Mouse (Mus musculus) erythroblast, embryonic 14.5 days (primary cell): ENCODE results near the gene Scrn3. TPM values are rescaled to one million over a fixed set of nuclear protein-coding genes. Genes with fewer than 3 reads are reported as not detected.

Experiments
- H3K27me3 ChIP-seq: 2 replicates; pipeline ENCODE4 v1.6.1; 2012; ENCODE audit warnings: inconsistent platforms; ENCODE audit not compliant: control insufficient read depth
- H3K36me3 ChIP-seq: 2 replicates; pipeline ENCODE4 v1.6.1; 2012; ENCODE audit warnings: mild to moderate bottlenecking, inconsistent platforms; ENCODE audit not compliant: control insufficient read depth
- H3K4me1 ChIP-seq: 2 replicates; pipeline ENCODE4 v1.6.1; 2012; ENCODE audit warnings: inconsistent platforms; ENCODE audit not compliant: control insufficient read depth
- H3K4me3 ChIP-seq: replicated peaks from 2 replicates; pipeline ENCODE3; 2012; ENCODE audit warnings: moderate library complexity, mild to moderate bottlenecking, inconsistent platforms
- H3K9me3 ChIP-seq: 2 replicates; pipeline ENCODE4 v1.6.1; 2012; ENCODE audit warnings: low read length, inconsistent platforms, mixed read lengths; ENCODE audit not compliant: control insufficient read depth
- GATA1 ChIP-seq: IDR thresholded peaks from 2 replicates; pipeline ENCODE4 v1.6.1; 2012; ENCODE audit warnings: low read length, inconsistent platforms, mixed read lengths
- TAL1 ChIP-seq: IDR thresholded peaks from 3 replicates; pipeline ENCODE4 v1.6.1; 2012; ENCODE audit warnings: low read length, inconsistent platforms, mixed read lengths
- polyA plus RNA-seq: library from polyadenylated mRNA; stranded (reverse); fragments of >175 nt; gene quantifications from 2 replicates; pipeline ENCODE4 v1.2.3, GENCODE M21; 2012

Gene Scrn3
- polyA plus RNA-seq, 1 experiment: 0.56 TPM

- H3K36me3 ChIP-seq: no peaks in the 10 kb centered on the region
- H3K27me3 ChIP-seq: peaks cover 100% of the 10 kb centered on the region
- TF ChIP-seq TAL1 (no peak), GATA1 (no peak)
- peaks cover 22% of the 10 kb centered on the region; the same call in 1 of the 2 replicates for H3K9me3 ChIP-seq
- peaks cover 10% of the 10 kb centered on the region for H3K4me1 ChIP-seq
- no peak overlapping the region for H3K4me3 ChIP-seq
Measured at GRCm38 (mm10) chr2:73268281-73268680, 44.1 kb upstream of the Scrn3 start.

GRCm38 (mm10) chr2:73268836-73269395 is 43.5 kb upstream of the Scrn3 start:
- H3K4me1 ChIP-seq: peaks cover 16% of the 10 kb centered on the region
- TF ChIP-seq GATA1: no peak
- no peak for TF ChIP-seq TAL1
- H3K4me3 ChIP-seq: no peak overlapping the region
- H3K36me3 ChIP-seq: no peaks in the 10 kb centered on the region
- peaks cover 28% of the 10 kb centered on the region; the same call in 1 of the 2 replicates for H3K9me3 ChIP-seq
- H3K27me3 ChIP-seq: peaks cover 100% of the 10 kb centered on the region

GRCm38 (mm10) chr2:73269666-73270065 is 42.7 kb upstream of the Scrn3 start:
- TF ChIP-seq TAL1 (no peak), GATA1 (no peak)
- Histone ChIP-seq H3K9me3 (peaks cover 33% of the 10 kb centered on the region; the same call in 1 of the 2 replicates), H3K27me3 (peaks cover 100% of the 10 kb centered on the region), H3K4me3 (no peak overlapping the region), H3K4me1 (peaks cover 21% of the 10 kb centered on the region), H3K36me3 (no peaks in the 10 kb centered on the region)

GRCm38 (mm10) chr2:73270071-73270592 is 42.3 kb upstream of the Scrn3 start:
- H3K4me1 ChIP-seq: peaks cover 21% of the 10 kb centered on the region
- no peak for TF ChIP-seq TAL1
- TF ChIP-seq GATA1: no peak
- H3K36me3 ChIP-seq: no peaks in the 10 kb centered on the region
- H3K4me3 ChIP-seq: no peak overlapping the region
- H3K9me3 ChIP-seq: peaks cover 33% of the 10 kb centered on the region; the same call in 1 of the 2 replicates
- H3K27me3 ChIP-seq: peaks cover 100% of the 10 kb centered on the region

- H3K27me3 ChIP-seq: peaks cover 100% of the 10 kb centered on the region
- H3K4me1 ChIP-seq: peaks cover 21% of the 10 kb centered on the region
- H3K9me3 ChIP-seq: peaks cover 33% of the 10 kb centered on the region; the same call in 1 of the 2 replicates
- TF ChIP-seq GATA1: no peak
- H3K4me3 ChIP-seq: no peak overlapping the region
- no peaks in the 10 kb centered on the region for H3K36me3 ChIP-seq
Measured at GRCm38 (mm10) chr2:73270593-73271458, 41.6 kb upstream of the Scrn3 start.

- H3K4me3 ChIP-seq: no peak within 1 kb of the TSS
- TF ChIP-seq GATA1 (no peak), TAL1 (no peak)
Measured at GRCm38 (mm10) chr2:73271459-73272161, 40.8 kb upstream of the Scrn3 start, which contains the start of gene Sp9. Gene Sp9, plus strand, starts transcription at chr2:73271925.

GRCm38 (mm10) chr2:73272351-73273248 is 39.8 kb upstream of the Scrn3 start:
- peaks cover 36% of the 10 kb centered on the region for H3K9me3 ChIP-seq
- TF ChIP-seq GATA1 (no peak), TAL1 (no peak)
- no peaks in the 10 kb centered on the region for H3K36me3 ChIP-seq
- H3K27me3 ChIP-seq: peaks cover 100% of the 10 kb centered on the region
- H3K4me3 ChIP-seq: peak overlapping the region; percentile 35
- H3K4me1 ChIP-seq: peaks cover 24% of the 10 kb centered on the region

More at GRCm38 (mm10) chr2:73271459-73272161, 40.8 kb upstream of the Scrn3 start, which contains the start of gene Sp9:
- Histone ChIP-seq H3K4me1 (peaks cover 21% of the 10 kb centered on the region), H3K36me3 (no peaks in the 10 kb centered on the region), H3K9me3 (peaks cover 33% of the 10 kb centered on the region; the same call in 1 of the 2 replicates), H3K27me3 (peaks cover 100% of the 10 kb centered on the region)
